Mouse (Mus musculus) inflammation-experienced regulatory T-cells, adult 6 months (primary cell): ENCODE results near the gene 2610008E11Rik. TPM values are rescaled to one million over a fixed set of nuclear protein-coding genes. Genes with fewer than 3 reads are reported as not detected.
"Not testable (repeated sequence)": the region's sequence is repeated elsewhere in the genome, so short reads cannot be mapped to it uniquely, and the experiment has no call there.

Experiments used
- ATAC-seq: one replicate; pipeline ENCODE4 v1.8.0; 2017
- polyA plus RNA-seq, 3 experiments: library from polyadenylated mRNA; unstranded; fragments of 100-300 nt; shearing (Covaris generic); gene quantifications; one replicate each; pipeline ENCODE4 v1.2.1; 2017

Gene 2610008E11Rik
- 10 to 100 TPM; 16.2 to 26.8 (median 18.4) TPM for polyA plus RNA-seq

- peak; percentile 100 for ATAC-seq
Measured at GRCm38 (mm10) chr10:79097161-79097754, at the start of gene 2610008E11Rik. Gene 2610008E11Rik, minus strand, starts transcription at chr10:79097600.

GRCm38 (mm10) chr10:79116125-79116849 is 18.9 kb upstream of the 2610008E11Rik start:
- no peak for ATAC-seq

- ATAC-seq: no peak
Measured at GRCm38 (mm10) chr10:79115085-79115484, 17.7 kb upstream of the 2610008E11Rik start.

GRCm38 (mm10) chr10:79110482-79110881 is 13.1 kb upstream of the 2610008E11Rik start:
- ATAC-seq: no peak

GRCm38 (mm10) chr10:79109156-79109555 is 11.8 kb upstream of the 2610008E11Rik start:
- no peak for ATAC-seq

- ATAC-seq: no peak
Measured at GRCm38 (mm10) chr10:79107531-79107930, 10.1 kb upstream of the 2610008E11Rik start.

- ATAC-seq: no peak
Measured at GRCm38 (mm10) chr10:79106325-79107282, 9.2 kb upstream of the 2610008E11Rik start.

- ATAC-seq: no peak
Measured at GRCm38 (mm10) chr10:79096706-79097105, 694 bp downstream of the 2610008E11Rik start.

- ATAC-seq: no peak
Measured at GRCm38 (mm10) chr10:79091731-79092130, 5.7 kb downstream of the 2610008E11Rik start.

- ATAC-seq: no peak
Measured at GRCm38 (mm10) chr10:79089000-79089399, 8.4 kb downstream of the 2610008E11Rik start.

- ATAC-seq: no peak
Measured at GRCm38 (mm10) chr10:79086577-79086976, 10.8 kb downstream of the 2610008E11Rik start.

- ATAC-seq: not testable (repeated sequence)
Measured at GRCm38 (mm10) chr10:79057370-79057769, 40.0 kb downstream of the 2610008E11Rik start.

GRCm38 (mm10) chr10:79042457-79042856 is 54.9 kb downstream of the 2610008E11Rik start:
- ATAC-seq: not testable (repeated sequence)

- no peak for ATAC-seq
Measured at GRCm38 (mm10) chr10:79028441-79028840, 69.0 kb downstream of the 2610008E11Rik start, which contains the start of gene Olfr57. Gene Olfr57, plus strand, starts transcription at chr10:79028741.

Other genes starting within 250 kb of the 2610008E11Rik start
- gene Olfr1356, start 245.4 kb downstream of the 2610008E11Rik start, polyA plus RNA-seq: not detected
- gene Olfr1355, start 222.1 kb downstream of the 2610008E11Rik start, polyA plus RNA-seq: not detected
- gene Olfr1354, start 184.4 kb downstream of the 2610008E11Rik start, polyA plus RNA-seq: not detected
- not detected for gene Olfr8, start 147.0 kb downstream of the 2610008E11Rik start, polyA plus RNA-seq
- gene Olfr1353, start 134.3 kb downstream of the 2610008E11Rik start, polyA plus RNA-seq: not detected
- not detected for gene Olfr1352, start 116.5 kb downstream of the 2610008E11Rik start, polyA plus RNA-seq
- gene Olfr1351, start 85.1 kb downstream of the 2610008E11Rik start, polyA plus RNA-seq: not detected
- not detected for gene Olfr57, start 68.9 kb downstream of the 2610008E11Rik start, polyA plus RNA-seq
- not detected for gene Vmn2r80, start 51.2 kb upstream of the 2610008E11Rik start, polyA plus RNA-seq
- not detected for gene Vmn2r81, start 150.1 kb upstream of the 2610008E11Rik start, polyA plus RNA-seq